Mouse (Mus musculus): ENCODE measurements around the gene Tlcd1.

DNA sequence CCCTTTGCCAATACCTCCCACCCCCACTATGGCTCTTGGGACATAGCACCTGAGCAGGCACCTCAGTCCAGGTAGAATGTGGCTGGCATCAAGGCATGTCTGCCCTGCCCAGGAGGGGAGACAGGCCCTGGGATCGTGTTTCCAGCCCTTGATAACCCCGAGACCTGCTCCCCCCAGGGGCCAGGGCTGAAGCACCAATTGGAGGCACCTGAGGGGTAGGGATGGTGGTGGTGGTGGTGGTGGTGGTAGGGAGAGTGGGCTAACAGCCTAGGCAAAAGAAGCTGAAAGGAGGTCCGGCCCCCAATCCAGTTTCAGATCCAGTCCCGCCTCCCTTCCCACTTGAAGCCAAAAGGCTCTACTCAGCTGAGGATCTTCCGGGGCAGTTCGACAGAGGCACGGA, 17.0 kb upstream of the Tlcd1 start:
- TF ChIP-seq CTCF (IDR thresholded peaks at IDR 0.05; ENCODE audit: low read depth, low read length), result no peak
- no peak for TF ChIP-seq POLR2A (IDR thresholded peaks at IDR 0.05; ENCODE audit: borderline replicate concordance, low read depth, low read length)
